Mouse (Mus musculus): ENCODE measurements around the gene Tfb2m. TPM values are rescaled to one million over a fixed set of nuclear protein-coding genes. Genes with fewer than 3 reads are reported as not detected.

Gene Tfb2m
- polyA plus RNA-seq, 1 experiment, result 23.5 TPM

DNA sequence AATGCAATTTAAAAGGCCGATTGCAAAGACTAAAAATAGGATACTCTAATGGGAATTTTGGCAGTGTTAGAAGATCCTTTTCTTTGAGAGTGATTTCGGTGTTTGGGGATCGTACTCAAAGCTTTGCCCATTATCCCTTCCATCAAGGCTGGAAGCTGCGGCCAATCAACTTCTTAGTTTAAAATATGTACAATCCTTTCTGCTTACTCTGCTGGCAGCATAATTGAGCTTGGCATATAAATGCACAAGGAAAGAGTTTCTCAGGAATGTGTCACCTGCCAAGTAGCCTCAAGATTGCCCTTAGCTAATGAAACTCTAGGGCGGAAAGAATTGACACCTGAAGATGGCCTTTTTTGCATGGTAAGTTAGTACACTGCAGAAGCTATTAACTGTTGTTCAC, 1.1 kb upstream of the Tfb2m start:
- Histone ChIP-seq H3K27me3 (ENCODE audit: control insufficient read depth, insufficient read depth, low read length) (no peaks in the 10 kb centered on the region), H3K27ac (ENCODE audit: insufficient read depth, low read length) (no peak overlapping the region), H3K4me1 (ENCODE audit: control insufficient read depth, insufficient read depth, low read length) (peaks cover 6% of the 10 kb centered on the region), H3K4me3 (replicated peaks; ENCODE audit: insufficient read depth, low read depth, low read length) (peak overlapping the region; percentile 81)
- WGBS, result 3% methylated on average over 5 of the region's 5 CpGs
- DNase-seq, result peak in 1 of 2 experiments; percentile 49
- TF ChIP-seq POLR2A (IDR thresholded peaks at IDR 0.05; ENCODE audit: borderline replicate concordance, insufficient read depth, low read length), result no peak
- TF ChIP-seq CTCF (IDR thresholded peaks at IDR 0.05; ENCODE audit: borderline replicate concordance, insufficient read depth, low read depth, low read length), result no peak

DNA sequence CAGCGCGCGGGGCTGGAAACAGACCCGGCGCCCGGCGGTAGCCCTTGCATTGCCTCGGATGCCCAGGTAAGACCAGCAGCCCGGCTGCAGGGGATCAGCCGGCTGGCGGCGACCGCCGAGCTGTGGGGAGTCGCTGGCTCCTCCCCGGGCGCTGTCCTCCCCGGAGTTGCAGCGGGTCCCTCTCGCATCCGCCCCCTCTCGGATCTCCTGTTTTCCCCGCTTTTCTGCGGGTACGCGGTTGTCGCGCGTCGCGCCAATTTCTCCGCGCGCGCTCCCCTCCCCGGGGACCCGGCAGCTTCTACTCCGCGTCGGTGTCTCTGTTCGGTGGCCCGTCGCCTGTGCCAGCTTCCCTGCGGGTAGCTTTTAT, 467 bp upstream of the Tfb2m start:
- no peak for TF ChIP-seq CTCF (IDR thresholded peaks at IDR 0.05; ENCODE audit: borderline replicate concordance, insufficient read depth, low read depth, low read length)
- H3K27ac ChIP-seq (ENCODE audit: insufficient read depth, low read length), result peak overlapping the region; percentile 75
- DNase-seq, result no peak
- WGBS, result under 1% methylated on average over 44 of the region's 44 CpGs
- peaks cover 6% of the 10 kb centered on the region for H3K4me1 ChIP-seq (ENCODE audit: control insufficient read depth, insufficient read depth, low read length)
- no peaks in the 10 kb centered on the region for H3K27me3 ChIP-seq (ENCODE audit: control insufficient read depth, insufficient read depth, low read length)
- peak overlapping the region; percentile 81 for H3K4me3 ChIP-seq (replicated peaks; ENCODE audit: insufficient read depth, low read depth, low read length)

DNA sequence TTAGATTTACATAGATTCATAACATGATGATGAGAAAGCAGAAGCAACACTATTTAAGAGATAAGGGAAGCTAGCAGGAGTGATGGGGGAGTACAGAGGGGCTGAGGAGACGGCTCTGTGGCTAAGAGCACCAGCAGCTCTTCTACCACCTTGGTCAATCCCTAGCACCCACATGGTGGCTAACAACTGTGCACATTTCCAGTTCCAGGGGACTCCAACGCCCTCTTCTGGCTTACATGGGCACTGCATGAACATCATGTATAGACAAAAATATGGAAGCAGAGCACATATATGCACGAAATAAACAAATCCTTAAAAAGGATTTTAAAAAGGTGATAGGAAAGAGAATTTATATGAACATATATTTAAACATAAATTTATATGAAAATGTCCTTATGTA, 4.6 kb downstream of the Tfb2m start:
- H3K4me3 ChIP-seq (replicated peaks; ENCODE audit: insufficient read depth, low read depth, low read length), result no peak overlapping the region
- WGBS, result 51% methylated on average over 3 of the region's 3 CpGs
- H3K27ac ChIP-seq (ENCODE audit: insufficient read depth, low read length), result no peak overlapping the region
- H3K27me3 ChIP-seq (ENCODE audit: control insufficient read depth, insufficient read depth, low read length), result no peaks in the 10 kb centered on the region
- DNase-seq, result no peak
- TF ChIP-seq POLR2A (IDR thresholded peaks at IDR 0.05; ENCODE audit: borderline replicate concordance, insufficient read depth, low read length), result no peak
- peak; percentile 49; the same call in 1 of the 2 replicates for TF ChIP-seq CTCF (IDR thresholded peaks at IDR 0.05; ENCODE audit: borderline replicate concordance, insufficient read depth, low read depth, low read length)
- H3K4me1 ChIP-seq (ENCODE audit: control insufficient read depth, insufficient read depth, low read length), result no peaks in the 10 kb centered on the region

- no peak overlapping the region for H3K4me3 ChIP-seq (replicated peaks; ENCODE audit: insufficient read depth, low read depth, low read length)
- H3K27ac ChIP-seq (ENCODE audit: insufficient read depth, low read length), result no peak overlapping the region
- 92% methylated on average over 3 of the region's 3 CpGs for WGBS
- no peaks in the 10 kb centered on the region for H3K27me3 ChIP-seq (ENCODE audit: control insufficient read depth, insufficient read depth, low read length)
- TF ChIP-seq POLR2A (IDR thresholded peaks at IDR 0.05; ENCODE audit: borderline replicate concordance, insufficient read depth, low read length) (no peak), CTCF (IDR thresholded peaks at IDR 0.05; ENCODE audit: borderline replicate concordance, insufficient read depth, low read depth, low read length) (no peak)
- H3K4me1 ChIP-seq (ENCODE audit: control insufficient read depth, insufficient read depth, low read length), result no peaks in the 10 kb centered on the region
- DNase-seq, result no peak
Measured at GRCm38 (mm10) chr1:179539887-179540286, 6.2 kb downstream of the Tfb2m start.

GRCm38 (mm10) chr1:179539054-179539453, 7.0 kb downstream of the Tfb2m start:
- no peaks in the 10 kb centered on the region for H3K4me1 ChIP-seq (ENCODE audit: control insufficient read depth, insufficient read depth, low read length)
- no peak overlapping the region for H3K27ac ChIP-seq (ENCODE audit: insufficient read depth, low read length)
- no peak overlapping the region for H3K4me3 ChIP-seq (replicated peaks; ENCODE audit: insufficient read depth, low read depth, low read length)
- H3K27me3 ChIP-seq (ENCODE audit: control insufficient read depth, insufficient read depth, low read length), result no peaks in the 10 kb centered on the region
- TF ChIP-seq CTCF (IDR thresholded peaks at IDR 0.05; ENCODE audit: borderline replicate concordance, insufficient read depth, low read depth, low read length) (no peak), POLR2A (IDR thresholded peaks at IDR 0.05; ENCODE audit: borderline replicate concordance, insufficient read depth, low read length) (no peak)
- 89% methylated on average over 3 of the region's 3 CpGs for WGBS
- no peak for DNase-seq

DNA sequence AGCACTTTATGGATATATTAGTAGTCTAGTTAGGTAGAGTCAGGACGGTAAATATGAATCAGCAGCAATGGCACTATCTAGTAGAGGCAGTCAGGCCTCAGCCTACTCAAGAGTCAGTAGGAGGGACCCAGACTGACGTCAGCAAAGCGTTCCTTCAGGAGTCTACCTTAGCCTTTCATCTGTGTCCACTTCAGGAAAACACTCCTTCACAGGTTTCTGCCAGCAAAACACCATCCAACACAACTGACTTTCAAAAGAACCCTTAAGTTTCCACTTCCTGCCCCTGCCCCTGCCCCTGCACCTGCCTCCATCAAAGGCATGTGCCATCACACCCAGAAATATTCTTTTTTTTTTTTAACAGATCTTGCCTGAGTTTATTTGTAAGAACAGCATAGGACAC, 26.2 kb downstream of the Tfb2m start:
- Histone ChIP-seq H3K4me1 (ENCODE audit: control insufficient read depth, insufficient read depth, low read length) (peaks cover 5% of the 10 kb centered on the region; the same call in 1 of the 2 replicates), H3K27ac (ENCODE audit: insufficient read depth, low read length) (no peak overlapping the region), H3K27me3 (ENCODE audit: control insufficient read depth, insufficient read depth, low read length) (no peaks in the 10 kb centered on the region), H3K4me3 (replicated peaks; ENCODE audit: insufficient read depth, low read depth, low read length) (no peak overlapping the region)
- TF ChIP-seq CTCF (IDR thresholded peaks at IDR 0.05; ENCODE audit: borderline replicate concordance, insufficient read depth, low read depth, low read length) (no peak), POLR2A (IDR thresholded peaks at IDR 0.05; ENCODE audit: borderline replicate concordance, insufficient read depth, low read length) (no peak)
- no peak for DNase-seq
- 90% methylated on average over 3 of the region's 3 CpGs for WGBS

- H3K4me3 ChIP-seq (replicated peaks; ENCODE audit: insufficient read depth, low read depth, low read length), result peak within 1 kb of the TSS; percentile 69
- 5% methylated on average over 39 of the region's 39 CpGs for WGBS
Measured at GRCm38 (mm10) chr1:179517713-179518465, 28.2 kb downstream of the Tfb2m start, which contains the start of gene Smyd3. Gene Smyd3 (minus strand): TSS chr1:179518041.

More at GRCm38 (mm10) chr1:179517713-179518465, 28.2 kb downstream of the Tfb2m start, which contains the start of gene Smyd3:
- peak; percentile 77 for TF ChIP-seq CTCF (IDR thresholded peaks at IDR 0.05; ENCODE audit: borderline replicate concordance, insufficient read depth, low read depth, low read length)
- peak; percentile 91 for TF ChIP-seq POLR2A (IDR thresholded peaks at IDR 0.05; ENCODE audit: borderline replicate concordance, insufficient read depth, low read length)
- peak; percentile 85 to 88 for DNase-seq
- no peaks in the 10 kb centered on the region for H3K27me3 ChIP-seq (ENCODE audit: control insufficient read depth, insufficient read depth, low read length)
- peaks cover 5% of the 10 kb centered on the region; the same call in 1 of the 2 replicates for H3K4me1 ChIP-seq (ENCODE audit: control insufficient read depth, insufficient read depth, low read length)
- peak within 1 kb of the TSS; percentile 0; the same call in 1 of the 2 replicates for H3K27ac ChIP-seq (ENCODE audit: insufficient read depth, low read length)
